Mouse (Mus musculus) B cell, adult 62 days (primary cell): ENCODE measurements around the gene Gpr101. TPM values are rescaled to one million over a fixed set of nuclear protein-coding genes. Genes with fewer than 3 reads are reported as not detected.

ENCODE experiments used
- total RNA-seq: library from RNA; stranded (reverse); gene quantifications from 4 replicates; pipeline ENCODE4 v1.2.4, GENCODE M21; 2023

Gene Gpr101
- not detected in 4 replicates for total RNA-seq

GRCm38 (mm10) chrX:57503634-57504033, at the start of gene Gpr101:
TSS of gene Gpr101 (minus strand) at chrX:57503757.

Other genes with a start within 250 kb of the Gpr101 start
- 102 to 125 TPM (median 115 TPM) in 4 replicates for gene Arhgef6, start 165.0 kb downstream of the Gpr101 start, total RNA-seq
- gene Rbmx, start 110.7 kb downstream of the Gpr101 start, total RNA-seq = 60.5 to 70.5 TPM (median 62.4 TPM) in 4 replicates
- not detected in 4 replicates for gene Gm364, start 94.6 kb downstream of the Gpr101 start, total RNA-seq